Mouse (Mus musculus) embryonic facial prominence, embryonic 13.5 days (tissue): ENCODE results near the gene 9130019O22Rik. TPM values are rescaled to one million over a fixed set of nuclear protein-coding genes. Genes with fewer than 3 reads are reported as not detected.
A peak's percentile ranks its signal among the peaks of the same experiment; 100 is the strongest.
"Not testable (repeated sequence)": the region's sequence is repeated elsewhere in the genome, so short reads cannot be mapped to it uniquely, and the experiment has no call there.

ENCODE experiments used
- ATAC-seq: fragments of 200-750 bp; cut with Nextera tagmentation; 2 replicates; pipeline ENCODE4 v1.8.0; 2017; ENCODE audit warnings: low read depth; ENCODE audit not compliant: insufficient number of reproducible peaks, insufficient read depth, low FRiP score, low TSS enrichment
- H3K27ac ChIP-seq: fragments of 300-500 bp; sonication (generic); 2 replicates; pipeline ENCODE4 v1.5.1; 2015; ENCODE audit warnings: moderate library complexity, mild to moderate bottlenecking, inconsistent platforms
- H3K27me3 ChIP-seq: fragments of 300-500 bp; sonication (generic); 2 replicates; pipeline ENCODE4 v1.6.1; 2015; ENCODE audit warnings: mild to moderate bottlenecking, inconsistent platforms
- H3K36me3 ChIP-seq: fragments of 300-500 bp; sonication (generic); 2 replicates; pipeline ENCODE4 v1.6.1; 2015; ENCODE audit warnings: mild to moderate bottlenecking, inconsistent platforms
- H3K4me1 ChIP-seq: fragments of 300-500 bp; sonication (generic); 2 replicates; pipeline ENCODE4 v1.6.1; 2015; ENCODE audit warnings: inconsistent platforms
- H3K4me2 ChIP-seq: fragments of 300-500 bp; sonication (generic); 2 replicates; pipeline ENCODE4 v1.6.1; 2015; ENCODE audit warnings: moderate library complexity, mild to moderate bottlenecking, inconsistent platforms
- H3K4me3 ChIP-seq: fragments of 300-500 bp; sonication (generic); 2 replicates; pipeline ENCODE4 v1.5.1; 2015; ENCODE audit warnings: mild to moderate bottlenecking, inconsistent platforms
- H3K9ac ChIP-seq: fragments of 300-500 bp; sonication (generic); 2 replicates; pipeline ENCODE4 v1.6.1; 2015; ENCODE audit warnings: mild to moderate bottlenecking, inconsistent platforms
- H3K9me3 ChIP-seq: fragments of 300-500 bp; sonication (generic); 2 replicates; pipeline ENCODE4 v1.6.1; 2016; ENCODE audit warnings: inconsistent platforms
- WGBS: fragments of 180-500 bp; shearing (Covaris S2); methylation state at CpG from one replicate; pipeline ENCODE4 v1.1.7; 2015; ENCODE audit warnings: mixed read lengths; 5-methylcytosine and 5-hydroxymethylcytosine counted together
- polyA plus RNA-seq: library from polyadenylated mRNA; unstranded; fragments of >200 nt; fragmentation: Nextera tagmentation; extraction: Ambion mirVana; gene quantifications from 2 replicates; pipeline ENCODE4 v1.2.1, GENCODE M21; 2015

9130019O22Rik gene
- polyA plus RNA-seq, 1 experiment from 2014 or later: 5.6 TPM

DNA sequence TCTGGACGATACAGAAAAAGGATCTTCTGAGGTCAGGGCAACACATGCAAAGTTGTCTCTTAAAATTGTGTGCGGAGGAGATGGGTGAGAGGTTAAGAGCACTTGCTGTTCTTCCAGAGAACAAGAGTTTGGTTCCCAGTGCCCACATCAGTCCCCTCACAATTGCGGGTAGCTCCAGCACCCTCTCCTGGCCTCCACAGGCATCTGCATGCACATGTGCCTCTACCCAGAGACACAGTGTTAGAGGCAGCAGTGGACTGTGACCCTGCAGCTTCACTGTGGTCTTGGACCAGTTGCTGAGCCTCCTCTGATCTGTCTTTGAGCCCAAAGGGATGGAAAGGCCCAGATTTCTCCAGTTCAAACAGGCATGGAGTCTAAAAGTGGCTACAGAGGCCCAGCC is 15.1 kb downstream of the 9130019O22Rik start:
- not testable (repeated sequence) for H3K27ac ChIP-seq, H3K4me3 ChIP-seq, H3K27me3 ChIP-seq, H3K4me1 ChIP-seq, H3K4me2 ChIP-seq, H3K9ac ChIP-seq, H3K9me3 ChIP-seq, ATAC-seq
- H3K36me3 ChIP-seq: peaks cover 13% of the 10 kb centered on the region
- WGBS: 84% methylated on average over 3 of the region's 3 CpGs

DNA sequence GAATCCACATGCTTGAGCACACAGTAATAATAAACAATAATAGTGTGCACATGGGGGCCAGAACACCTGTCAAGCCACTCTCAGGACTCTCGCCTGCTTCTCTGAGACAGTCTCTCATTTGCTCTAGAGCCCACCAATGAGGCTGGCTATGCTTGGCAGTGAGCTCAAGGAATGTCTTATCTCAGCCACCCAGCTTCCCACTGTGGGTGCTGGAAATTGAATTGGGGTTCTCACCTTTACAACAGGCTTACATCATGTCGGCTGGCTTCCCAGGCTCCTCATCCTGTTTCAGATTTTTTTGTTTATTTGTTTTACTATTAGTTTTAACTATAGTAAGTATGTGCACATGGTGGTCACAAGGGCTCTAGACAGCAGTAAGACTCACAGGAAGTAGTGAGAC is 15.8 kb downstream of the 9130019O22Rik start:
- no peak for ATAC-seq
- Histone ChIP-seq H3K4me1 (0 out of 2 replicates have a peak, but pooled peaks cover 3% of the 10 kb centered on the region), H3K27ac (no peak overlapping the region), H3K36me3 (peaks cover 13% of the 10 kb centered on the region), H3K4me2 (no peak overlapping the region), H3K9ac (no peak overlapping the region), H3K9me3 (no peaks in the 10 kb centered on the region), H3K27me3 (no peaks in the 10 kb centered on the region), H3K4me3 (no peak overlapping the region)
- WGBS: 80% methylated on average over 2 of the region's 2 CpGs

GRCm38 (mm10) chr7:127366249-127366648 is 20.7 kb downstream of the 9130019O22Rik start:
- H3K36me3 ChIP-seq: no peaks in the 10 kb centered on the region
- ATAC-seq: no peak
- H3K4me3 ChIP-seq: no peak overlapping the region
- no peak overlapping the region for H3K9ac ChIP-seq
- H3K27ac ChIP-seq: no peak overlapping the region
- H3K27me3 ChIP-seq: peaks cover 25% of the 10 kb centered on the region
- no peaks in the 10 kb centered on the region for H3K9me3 ChIP-seq
- H3K4me2 ChIP-seq: no peak overlapping the region
- WGBS: 68% methylated on average over 3 of the region's 3 CpGs
- H3K4me1 ChIP-seq: peaks cover 11% of the 10 kb centered on the region

GRCm38 (mm10) chr7:127364166-127364565 is 22.8 kb downstream of the 9130019O22Rik start:
- 50% methylated on average over 4 of the region's 4 CpGs for WGBS
- H3K4me3 ChIP-seq: peak overlapping the region; percentile 42; the same call in 1 of the 2 replicates

GRCm38 (mm10) chr7:127363475-127363921 is 23.5 kb downstream of the 9130019O22Rik start:
- no peak for ATAC-seq
- peaks cover 40% of the 10 kb centered on the region for H3K27me3 ChIP-seq
- peak overlapping the region; percentile 74 for H3K4me2 ChIP-seq
- peak overlapping the region; percentile 42 for H3K4me3 ChIP-seq
- H3K4me1 ChIP-seq: peaks cover 11% of the 10 kb centered on the region
- H3K27ac ChIP-seq: no peak overlapping the region
- H3K9ac ChIP-seq: peak overlapping the region; percentile 71
- no peaks in the 10 kb centered on the region for H3K36me3 ChIP-seq
- no peaks in the 10 kb centered on the region for H3K9me3 ChIP-seq
- 2% methylated on average over 24 of the region's 24 CpGs for WGBS

More at GRCm38 (mm10) chr7:127364166-127364565, 22.8 kb downstream of the 9130019O22Rik start:
- H3K9ac ChIP-seq: no peak overlapping the region
- no peak overlapping the region for H3K27ac ChIP-seq
- H3K9me3 ChIP-seq: no peaks in the 10 kb centered on the region
- peak overlapping the region; percentile 74 for H3K4me2 ChIP-seq
- H3K27me3 ChIP-seq: peaks cover 40% of the 10 kb centered on the region
- ATAC-seq: no peak
- H3K36me3 ChIP-seq: no peaks in the 10 kb centered on the region
- peaks cover 11% of the 10 kb centered on the region for H3K4me1 ChIP-seq

GRCm38 (mm10) chr7:127362418-127362817 is 24.5 kb downstream of the 9130019O22Rik start:
- not testable (repeated sequence) for H3K9ac ChIP-seq, H3K36me3 ChIP-seq, H3K9me3 ChIP-seq, ATAC-seq, H3K27ac ChIP-seq
- peaks cover 11% of the 10 kb centered on the region for H3K4me1 ChIP-seq
- H3K4me3 ChIP-seq: peak overlapping the region; percentile 26
- WGBS: 16% methylated on average over 13 of the region's 13 CpGs
- peaks cover 40% of the 10 kb centered on the region for H3K27me3 ChIP-seq
- peak overlapping the region; percentile 40 for H3K4me2 ChIP-seq

DNA sequence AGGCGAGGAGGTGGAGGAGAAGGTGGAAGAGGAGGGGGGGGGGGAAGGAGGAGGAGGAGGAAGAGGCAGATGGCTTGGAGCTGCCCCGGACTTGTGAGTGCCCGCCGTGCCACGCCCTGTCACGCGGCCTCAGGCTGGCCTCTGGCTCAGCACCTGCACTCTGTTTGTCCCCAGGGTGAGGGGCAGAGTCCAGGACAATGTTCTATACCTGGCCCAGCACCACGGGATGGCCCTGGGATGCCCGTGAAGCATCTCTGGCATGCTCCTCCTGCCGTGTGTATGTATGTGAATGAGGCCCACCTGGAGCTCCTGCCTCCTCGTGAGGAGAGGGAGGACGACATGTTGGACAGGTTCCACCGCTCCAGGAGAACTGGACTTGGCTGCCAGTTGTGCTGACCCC is 25.5 kb downstream of the 9130019O22Rik start:
- ATAC-seq: no peak
- H3K4me3 ChIP-seq: no peak overlapping the region
- H3K9me3 ChIP-seq: no peaks in the 10 kb centered on the region
- peaks cover 11% of the 10 kb centered on the region for H3K4me1 ChIP-seq
- H3K4me2 ChIP-seq: no peak overlapping the region
- no peak overlapping the region for H3K27ac ChIP-seq
- peaks cover 42% of the 10 kb centered on the region for H3K27me3 ChIP-seq
- no peak overlapping the region for H3K9ac ChIP-seq
- no peaks in the 10 kb centered on the region for H3K36me3 ChIP-seq
- 46% methylated on average over 13 of the region's 13 CpGs for WGBS

DNA sequence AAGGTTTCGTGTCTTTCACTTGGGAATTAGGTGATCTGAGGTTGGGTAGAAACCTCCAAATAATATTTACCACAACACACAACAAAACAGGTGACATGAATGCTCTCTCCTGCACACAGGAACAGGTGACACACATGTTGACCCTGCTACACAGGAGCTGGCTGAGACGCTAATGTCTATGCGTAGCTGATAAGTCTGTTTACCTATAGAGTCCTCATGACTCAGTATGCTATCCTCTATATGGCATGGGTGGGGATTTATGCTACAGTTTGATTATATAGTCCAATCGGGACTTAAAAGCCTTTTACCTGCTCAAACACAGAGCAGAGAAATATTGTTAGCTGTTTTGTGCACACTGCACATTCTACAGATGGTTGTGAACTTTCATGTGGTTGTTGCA is 26.7 kb downstream of the 9130019O22Rik start:
- Histone ChIP-seq H3K27ac (no peak overlapping the region), H3K4me1 (peaks cover 11% of the 10 kb centered on the region), H3K27me3 (peaks cover 41% of the 10 kb centered on the region), H3K4me3 (no peak overlapping the region), H3K36me3 (no peaks in the 10 kb centered on the region), H3K9me3 (no peaks in the 10 kb centered on the region), H3K4me2 (no peak overlapping the region), H3K9ac (no peak overlapping the region)
- ATAC-seq: no peak
- WGBS: 72% methylated on average over 4 of the region's 4 CpGs

DNA sequence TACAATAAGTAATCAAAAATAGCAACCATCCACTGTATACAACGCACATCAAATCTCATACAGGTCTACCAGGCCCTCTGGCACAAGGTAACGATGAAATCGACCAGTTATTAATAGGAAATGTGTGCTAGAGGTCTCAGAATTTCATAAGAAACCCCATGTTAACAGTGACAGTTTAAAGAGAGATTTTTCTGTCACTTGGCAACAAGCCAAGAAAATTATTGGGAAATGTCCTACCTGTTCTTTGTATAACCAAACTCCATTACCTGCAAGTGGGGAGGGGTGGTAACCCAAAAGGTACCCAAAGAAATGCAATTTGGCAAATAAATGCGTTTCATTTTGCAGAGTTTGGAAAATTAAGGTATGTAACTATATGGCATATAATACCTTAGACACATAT is 28.5 kb downstream of the 9130019O22Rik start:
- no peak for ATAC-seq
- 65% methylated on average over 4 of the region's 4 CpGs for WGBS

DNA sequence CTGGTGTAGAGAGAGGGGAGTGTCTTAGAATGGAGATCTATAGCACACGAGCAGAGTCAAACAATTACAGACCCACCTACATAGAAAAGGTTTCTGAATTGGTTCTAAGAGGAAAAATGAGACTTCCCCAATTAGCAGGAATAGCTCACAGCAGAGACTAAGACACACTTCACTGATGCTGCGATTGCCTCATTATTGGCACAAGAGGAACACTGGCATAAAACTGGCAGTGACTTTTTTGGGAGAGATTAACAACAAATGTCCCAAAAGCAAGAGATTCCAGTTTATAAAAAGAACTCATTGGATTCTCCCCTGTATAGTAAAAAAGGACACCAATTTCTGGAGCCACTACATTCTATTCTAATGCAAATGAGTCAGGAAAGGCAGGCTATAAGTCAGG is 29.1 kb downstream of the 9130019O22Rik start:
- no peaks in the 10 kb centered on the region for H3K36me3 ChIP-seq
- WGBS: 64% methylated on average over 2 of the region's 2 CpGs

More for the DNA sequence above, 28.5 kb downstream of the 9130019O22Rik start:
- Histone ChIP-seq H3K27me3 (peaks cover 25% of the 10 kb centered on the region), H3K4me3 (no peak overlapping the region), H3K9ac (no peak overlapping the region), H3K36me3 (no peaks in the 10 kb centered on the region), H3K27ac (no peak overlapping the region), H3K4me2 (no peak overlapping the region), H3K9me3 (no peaks in the 10 kb centered on the region), H3K4me1 (peaks cover 3% of the 10 kb centered on the region)

DNA sequence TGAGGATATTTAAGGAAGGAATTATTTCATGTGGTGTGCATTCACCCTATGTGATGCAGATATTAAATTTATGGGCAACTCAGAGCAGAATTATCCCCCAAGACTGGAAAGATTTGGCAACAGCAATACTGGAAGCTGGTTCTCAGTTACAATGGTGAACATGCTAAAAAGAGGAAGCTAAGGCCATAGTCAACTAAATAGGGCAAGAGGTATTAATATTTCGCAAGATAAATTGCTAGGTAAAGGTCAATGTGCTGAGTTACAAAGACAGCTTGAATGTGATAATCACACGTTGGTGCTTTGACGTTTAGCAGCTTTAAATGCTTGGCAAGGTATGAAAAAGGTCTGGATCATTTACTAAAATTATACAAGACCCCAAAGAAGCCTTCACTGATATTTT is 31.2 kb downstream of the 9130019O22Rik start:
- Histone ChIP-seq H3K4me2 (no peak overlapping the region), H3K27ac (no peak overlapping the region), H3K9ac (no peak overlapping the region), H3K4me3 (no peak overlapping the region), H3K9me3 (no peaks in the 10 kb centered on the region), H3K36me3 (no peaks in the 10 kb centered on the region), H3K27me3 (peaks cover 12% of the 10 kb centered on the region), H3K4me1 (no peaks in the 10 kb centered on the region)
- WGBS: 66% methylated on average over 3 of the region's 3 CpGs
- ATAC-seq: no peak

More for the DNA sequence above, 29.1 kb downstream of the 9130019O22Rik start:
- H3K27ac ChIP-seq: no peak overlapping the region
- H3K4me3 ChIP-seq: no peak overlapping the region
- H3K27me3 ChIP-seq: peaks cover 22% of the 10 kb centered on the region
- no peaks in the 10 kb centered on the region for H3K9me3 ChIP-seq
- no peaks in the 10 kb centered on the region for H3K4me1 ChIP-seq
- ATAC-seq: no peak
- H3K9ac ChIP-seq: no peak overlapping the region
- no peak overlapping the region for H3K4me2 ChIP-seq

DNA sequence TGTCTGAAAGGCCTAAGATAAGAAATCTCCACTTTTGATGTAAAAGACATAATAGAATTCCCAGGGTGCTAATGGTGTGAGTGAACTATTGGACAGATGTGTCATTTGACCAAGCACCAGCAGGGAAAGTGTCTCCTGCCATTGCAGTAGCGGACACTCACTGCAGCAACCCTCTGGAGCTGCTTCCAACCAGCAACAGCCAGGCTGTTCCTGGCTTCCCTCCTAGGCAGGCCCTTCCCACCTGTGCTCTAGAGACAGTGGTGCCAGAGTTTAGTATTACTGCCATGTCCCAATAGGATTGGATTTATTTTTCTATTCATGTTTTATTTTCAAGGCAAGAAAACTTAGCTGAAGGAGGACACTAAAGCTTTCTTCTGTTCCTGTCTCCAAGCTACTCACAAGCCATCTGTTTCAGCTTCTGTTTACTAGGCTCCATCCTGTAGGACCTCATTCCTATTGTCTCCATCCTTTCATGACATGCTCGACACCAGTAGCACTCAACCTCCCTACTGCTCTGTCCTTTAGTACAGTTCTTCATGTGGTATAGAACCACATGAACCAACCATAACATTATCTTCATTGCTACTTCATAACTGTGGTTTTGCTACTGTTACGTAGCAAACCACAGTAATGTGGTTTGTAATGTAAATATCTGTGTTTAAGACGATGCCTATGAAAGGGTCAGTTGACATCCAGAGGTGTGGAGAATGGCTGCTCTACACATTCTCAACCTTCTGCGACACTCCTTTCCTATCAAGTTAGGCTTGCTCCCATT is 35.5 kb downstream of the 9130019O22Rik start:
- no peak for ATAC-seq
- H3K4me3 ChIP-seq: no peak overlapping the region
- no peaks in the 10 kb centered on the region for H3K9me3 ChIP-seq
- H3K27ac ChIP-seq: no peak overlapping the region
- no peaks in the 10 kb centered on the region for H3K27me3 ChIP-seq
- peaks cover 10% of the 10 kb centered on the region for H3K4me1 ChIP-seq
- no peak overlapping the region for H3K4me2 ChIP-seq
- H3K9ac ChIP-seq: no peak overlapping the region
- WGBS: 78% methylated on average over 5 of the region's 5 CpGs
- H3K36me3 ChIP-seq: no peaks in the 10 kb centered on the region
